Mouse (Mus musculus) hindbrain, embryonic 11.5 days (tissue): ENCODE results near the gene Zhx3. TPM values are rescaled to one million over a fixed set of nuclear protein-coding genes. Genes with fewer than 3 reads are reported as not detected.

Source experiments
- ATAC-seq: fragments of 200-750 bp; cut with Nextera tagmentation; 2 replicates; pipeline ENCODE4 v1.8.0; 2017; ENCODE audit warnings: mild to moderate bottlenecking, moderate TSS enrichment, moderate library complexity; ENCODE audit not compliant: low FRiP score
- DNase-seq: peaks from one replicate; pipeline ENCODE4 v3.0.0-alpha.2; 2015; ENCODE audit warnings: low spot score
- H3K27ac ChIP-seq: fragments of 300-500 bp; sonication (generic); 2 replicates; pipeline ENCODE4 v1.5.1; 2014; ENCODE audit warnings: mild to moderate bottlenecking, low read depth, low read length
- H3K27me3 ChIP-seq: fragments of 300-500 bp; sonication (generic); 2 replicates; pipeline ENCODE4 v1.6.1; 2014; ENCODE audit warnings: mild to moderate bottlenecking, low read length, moderate library complexity, mixed read lengths; ENCODE audit not compliant: control insufficient read depth, insufficient read depth
- H3K36me3 ChIP-seq: fragments of 300-500 bp; sonication (generic); 2 replicates; pipeline ENCODE4 v1.6.1; 2014; ENCODE audit warnings: mild to moderate bottlenecking, low read length, moderate library complexity, mixed read lengths; ENCODE audit not compliant: control insufficient read depth, insufficient read depth
- H3K4me1 ChIP-seq: fragments of 300-500 bp; sonication (generic); replicated peaks from 2 replicates; pipeline ENCODE4 v1.6.1; 2014; ENCODE audit warnings: low read length, mixed read lengths; ENCODE audit not compliant: control insufficient read depth, insufficient read depth
- H3K4me2 ChIP-seq: fragments of 300-500 bp; sonication (generic); replicated peaks from 2 replicates; pipeline ENCODE4 v1.6.1; 2014; ENCODE audit warnings: mild to moderate bottlenecking, low read depth, low read length
- H3K4me3 ChIP-seq: fragments of 300-500 bp; sonication (generic); 2 replicates; pipeline ENCODE4 v1.5.1; 2014; ENCODE audit warnings: low read depth, low read length
- H3K9ac ChIP-seq: fragments of 300-500 bp; sonication (generic); 2 replicates; pipeline ENCODE4 v1.6.1; 2014; ENCODE audit warnings: low read depth, low read length
- H3K9me3 ChIP-seq: fragments of 300-500 bp; sonication (generic); 2 replicates; pipeline ENCODE4 v1.6.1; 2016; ENCODE audit warnings: low read length; ENCODE audit not compliant: control insufficient read depth
- WGBS: fragments of 180-500 bp; shearing (Covaris S2); extraction: QIAGEN DNeasy Blood & Tissue Kit; methylation state at CpG from one replicate; pipeline ENCODE4 v1.1.7; 2014; 5-methylcytosine and 5-hydroxymethylcytosine counted together
- polyA plus RNA-seq: library from polyadenylated mRNA; unstranded; fragments of >200 nt; fragmentation: Nextera tagmentation; extraction: Ambion mirVana; gene quantifications from 2 replicates; pipeline ENCODE4 v1.2.1, GENCODE M21; 2014

The Zhx3 gene
- polyA plus RNA-seq, 1 experiment from 2014 or later, result 11.0 TPM

DNA sequence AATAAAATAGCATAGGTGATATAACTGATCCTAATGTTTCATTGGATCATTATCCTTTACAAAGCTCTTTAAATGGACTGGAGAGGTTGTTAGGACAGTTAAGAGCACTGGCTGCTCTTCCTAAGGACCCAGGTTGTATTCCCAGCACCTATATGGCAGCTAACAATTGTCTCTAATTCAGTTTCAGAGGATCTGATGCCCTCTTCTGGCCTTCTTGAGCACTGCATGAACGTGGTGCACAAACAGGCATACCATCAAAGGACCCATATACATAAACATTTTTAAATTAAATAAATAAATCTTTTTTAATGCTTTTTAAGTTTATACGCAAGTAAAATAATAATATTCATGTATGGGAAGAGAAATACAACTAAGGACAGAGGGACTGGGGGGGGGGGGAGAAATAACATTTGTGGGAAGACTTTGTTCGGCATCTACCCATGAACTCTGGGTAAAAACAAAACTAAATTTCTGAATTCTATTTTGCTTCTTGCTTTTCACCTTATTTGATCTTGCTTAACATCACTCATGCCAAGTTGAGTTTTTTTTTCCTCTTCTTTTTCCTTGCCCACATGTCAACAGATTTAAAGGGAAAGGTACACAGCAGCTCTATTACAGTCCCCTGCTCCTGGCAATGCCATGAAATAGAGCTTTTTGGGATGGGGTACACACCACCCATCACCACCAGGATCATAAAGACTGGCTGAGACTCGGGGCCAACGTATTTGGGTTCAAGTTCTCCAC, 16.3 kb downstream of the Zhx3 start:
- Histone ChIP-seq H3K9ac (no peak overlapping the region), H3K27ac (no peak overlapping the region), H3K27me3 (no peaks in the 10 kb centered on the region), H3K4me3 (no peak overlapping the region), H3K36me3 (no peaks in the 10 kb centered on the region), H3K9me3 (no peaks in the 10 kb centered on the region), H3K4me2 (no peak overlapping the region), H3K4me1 (no peaks in the 10 kb centered on the region)
- WGBS, result 76% methylated on average over 5 of the region's 5 CpGs
- DNase-seq (no peak), ATAC-seq (no peak)

DNA sequence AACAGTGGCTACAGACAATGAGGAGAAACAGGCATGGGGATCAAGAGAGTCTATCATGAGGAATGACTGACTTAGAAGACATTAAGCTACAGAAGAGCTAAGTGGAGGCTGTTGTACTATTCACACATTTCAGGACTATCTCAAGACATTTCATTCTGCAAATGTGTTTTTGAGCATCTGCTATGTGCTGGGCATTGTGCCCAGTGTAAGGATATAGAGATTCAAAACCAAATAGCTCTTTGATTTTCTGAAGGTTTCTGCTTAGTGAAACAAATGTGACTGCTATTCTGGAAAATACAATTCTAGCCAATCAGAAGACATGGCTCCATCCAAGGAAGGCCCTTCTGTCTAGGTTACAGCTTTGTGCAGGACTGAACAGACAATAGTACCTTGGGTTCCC, 18.1 kb downstream of the Zhx3 start:
- H3K4me1 ChIP-seq, result no peaks in the 10 kb centered on the region
- no peak overlapping the region for H3K4me3 ChIP-seq
- no peak overlapping the region for H3K4me2 ChIP-seq
- H3K9me3 ChIP-seq, result no peaks in the 10 kb centered on the region
- ATAC-seq (no peak), DNase-seq (no peak)
- H3K27me3 ChIP-seq, result no peaks in the 10 kb centered on the region
- no peak overlapping the region for H3K9ac ChIP-seq
- H3K36me3 ChIP-seq, result no peaks in the 10 kb centered on the region
- H3K27ac ChIP-seq, result no peak overlapping the region

DNA sequence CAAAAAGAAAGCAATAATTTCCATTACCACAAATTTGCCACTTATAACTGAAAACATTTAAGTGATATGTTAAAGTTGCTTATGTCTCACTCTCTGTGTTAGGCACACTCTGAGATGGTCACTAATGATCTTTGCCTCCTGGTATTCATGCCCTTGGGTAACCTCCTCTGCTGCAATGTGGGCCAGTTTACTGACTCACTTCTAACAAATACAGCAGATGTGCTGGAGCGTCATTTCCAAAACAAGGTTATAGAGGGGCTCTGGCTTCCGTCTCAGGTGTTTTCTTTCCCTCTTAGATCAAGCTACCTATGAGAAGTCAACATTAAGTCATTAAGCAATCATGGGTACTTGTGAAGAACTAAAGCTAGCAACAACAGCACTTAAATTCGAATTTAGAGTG, 22.4 kb downstream of the Zhx3 start:
- Histone ChIP-seq H3K4me1 (no peaks in the 10 kb centered on the region), H3K9ac (no peak overlapping the region), H3K9me3 (no peaks in the 10 kb centered on the region), H3K4me2 (no peak overlapping the region), H3K27ac (no peak overlapping the region), H3K4me3 (no peak overlapping the region), H3K36me3 (no peaks in the 10 kb centered on the region), H3K27me3 (no peaks in the 10 kb centered on the region)
- ATAC-seq (no peak), DNase-seq (no peak)
- 86% methylated on average over 3 of the region's 3 CpGs for WGBS

DNA sequence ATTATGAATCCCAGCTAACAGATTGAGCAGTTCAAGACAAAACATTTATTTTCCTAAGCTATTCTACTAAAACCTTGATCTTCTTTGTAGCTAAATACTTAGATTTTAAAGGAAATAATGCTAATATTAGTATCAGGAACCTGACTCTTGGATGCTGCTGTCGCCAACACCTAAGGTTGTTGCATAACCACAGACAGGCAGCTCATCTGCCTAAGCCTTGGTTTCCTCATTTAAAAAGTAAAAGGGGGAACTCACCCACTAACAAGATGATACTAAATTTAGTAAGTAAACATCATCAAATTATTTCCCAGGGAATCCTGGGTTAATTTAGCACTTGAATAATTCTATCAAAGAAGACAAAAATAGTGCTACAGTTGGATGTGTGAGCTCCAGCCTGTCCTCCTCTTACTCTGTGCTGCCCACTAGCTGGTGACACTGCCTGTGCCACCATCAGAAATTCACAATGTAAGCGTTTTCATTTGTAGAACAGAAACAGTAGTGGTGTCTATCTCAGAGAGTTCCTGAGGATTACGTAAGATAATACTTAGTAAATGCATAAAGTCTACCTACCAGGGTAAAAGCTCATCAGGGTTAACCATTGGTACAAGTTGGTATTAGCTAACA, 23.1 kb downstream of the Zhx3 start:
- no peaks in the 10 kb centered on the region for H3K4me1 ChIP-seq
- no peaks in the 10 kb centered on the region for H3K36me3 ChIP-seq
- no peaks in the 10 kb centered on the region for H3K9me3 ChIP-seq
- H3K27me3 ChIP-seq, result no peaks in the 10 kb centered on the region
- DNase-seq (no peak), ATAC-seq (no peak)
- WGBS, result 89% methylated on average over 3 of the region's 3 CpGs
- H3K27ac ChIP-seq, result no peak overlapping the region
- H3K4me3 ChIP-seq, result no peak overlapping the region
- no peak overlapping the region for H3K4me2 ChIP-seq
- no peak overlapping the region for H3K9ac ChIP-seq

DNA sequence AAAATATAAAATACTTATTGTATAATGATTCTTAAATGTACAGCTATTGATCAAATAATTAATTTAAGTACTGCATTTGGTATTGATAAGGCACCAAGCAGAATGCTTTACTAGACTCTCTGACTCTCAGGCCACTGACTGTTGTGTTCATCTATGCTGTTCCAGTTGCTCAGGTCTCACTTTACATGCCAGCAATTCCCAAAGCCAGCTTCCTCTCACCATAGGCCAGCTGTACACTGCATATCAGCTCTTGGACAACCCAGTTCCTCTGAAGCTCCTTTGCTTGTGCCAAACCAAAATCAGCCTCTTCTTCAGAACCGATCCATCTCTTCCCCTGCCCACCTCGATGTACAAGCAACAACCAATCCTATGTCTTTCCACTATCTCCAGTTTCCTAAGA, 24.6 kb downstream of the Zhx3 start:
- WGBS, result 94% methylated on average over 2 of the region's 2 CpGs
- Histone ChIP-seq H3K27me3 (no peaks in the 10 kb centered on the region), H3K4me3 (no peak overlapping the region), H3K9me3 (no peaks in the 10 kb centered on the region), H3K9ac (no peak overlapping the region), H3K36me3 (no peaks in the 10 kb centered on the region), H3K4me2 (no peak overlapping the region), H3K27ac (no peak overlapping the region), H3K4me1 (no peaks in the 10 kb centered on the region)
- DNase-seq, result no peak
- no peak for ATAC-seq

DNA sequence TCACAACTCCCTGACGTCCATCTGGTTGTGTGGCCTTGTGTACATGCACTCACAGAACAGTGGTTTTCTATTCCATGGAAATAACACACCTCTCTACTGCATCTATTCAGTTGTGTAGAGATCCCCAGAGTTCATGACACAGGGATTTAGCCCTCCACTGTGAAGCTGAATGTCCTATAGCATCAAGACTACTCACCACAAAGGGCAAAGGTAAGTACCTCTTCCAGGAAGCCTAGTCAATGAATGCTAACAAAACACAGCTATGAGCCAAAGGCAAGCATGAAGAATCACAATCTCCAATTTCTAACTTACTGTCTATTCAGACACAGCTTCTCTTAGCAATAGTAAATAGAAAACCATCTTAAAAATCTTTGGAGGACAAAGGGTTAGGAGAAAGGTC, 25.1 kb downstream of the Zhx3 start:
- 67% methylated on average over 1 of the region's 1 CpGs for WGBS
- no peaks in the 10 kb centered on the region for H3K9me3 ChIP-seq
- DNase-seq (no peak), ATAC-seq (no peak)
- H3K4me3 ChIP-seq, result no peak overlapping the region
- H3K27ac ChIP-seq, result no peak overlapping the region
- no peaks in the 10 kb centered on the region for H3K4me1 ChIP-seq
- no peaks in the 10 kb centered on the region for H3K27me3 ChIP-seq
- no peaks in the 10 kb centered on the region for H3K36me3 ChIP-seq
- no peak overlapping the region for H3K9ac ChIP-seq
- no peak overlapping the region for H3K4me2 ChIP-seq

DNA sequence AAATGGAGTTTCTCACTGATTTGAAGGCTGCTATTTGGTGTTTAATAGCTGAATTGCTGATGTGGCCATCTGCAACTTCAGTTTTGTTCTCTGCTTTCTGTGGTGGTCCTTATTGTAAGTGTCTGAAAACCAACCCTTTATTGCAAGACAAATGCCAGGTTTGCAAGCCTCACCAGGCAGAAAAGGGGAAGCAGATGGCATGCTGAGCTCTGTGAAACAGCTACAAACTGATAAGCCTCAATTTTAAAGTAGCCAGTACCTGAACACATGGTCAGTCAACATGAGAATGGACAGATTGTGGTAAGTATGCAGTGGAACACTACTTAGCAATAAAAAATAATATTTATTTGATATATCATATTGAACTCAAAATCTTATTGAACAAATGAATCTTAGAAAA, 32.0 kb downstream of the Zhx3 start:
- Histone ChIP-seq H3K9me3 (no peaks in the 10 kb centered on the region), H3K4me1 (no peaks in the 10 kb centered on the region), H3K9ac (no peak overlapping the region), H3K36me3 (no peaks in the 10 kb centered on the region), H3K27ac (no peak overlapping the region), H3K4me2 (no peak overlapping the region), H3K4me3 (no peak overlapping the region), H3K27me3 (no peaks in the 10 kb centered on the region)
- no peak for DNase-seq
- no peak for ATAC-seq

DNA sequence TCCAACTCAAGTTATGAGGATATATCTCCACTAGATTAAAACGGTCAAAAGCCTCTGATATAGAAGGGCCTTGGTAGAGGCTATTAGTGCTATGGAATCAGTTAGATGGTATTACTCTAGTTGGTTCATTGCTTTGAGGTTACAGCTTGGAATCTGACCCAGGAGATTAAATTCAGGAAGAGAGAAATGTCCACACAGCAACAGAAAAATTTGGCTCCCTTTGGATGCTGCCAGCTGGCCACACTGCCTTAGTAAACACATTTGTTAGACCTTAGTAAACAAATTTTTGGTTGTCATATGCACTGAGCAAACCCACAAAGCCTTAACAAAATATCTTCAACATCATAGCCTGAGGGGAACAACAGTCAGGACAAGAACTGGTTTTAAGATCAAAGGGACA, 62.0 kb downstream of the Zhx3 start:
- Histone ChIP-seq H3K27me3 (no peaks in the 10 kb centered on the region), H3K4me3 (no peak overlapping the region), H3K4me2 (no peak overlapping the region), H3K27ac (no peak overlapping the region), H3K9ac (no peak overlapping the region), H3K4me1 (no peaks in the 10 kb centered on the region), H3K9me3 (no peaks in the 10 kb centered on the region), H3K36me3 (no peaks in the 10 kb centered on the region)
- no peak for DNase-seq
- no peak for ATAC-seq
- 97% methylated on average over 1 of the region's 1 CpGs for WGBS

GRCm38 (mm10) chr2:160810376-160810775, 62.4 kb downstream of the Zhx3 start:
- Histone ChIP-seq H3K4me3 (no peak overlapping the region), H3K9me3 (no peaks in the 10 kb centered on the region), H3K27ac (no peak overlapping the region), H3K27me3 (no peaks in the 10 kb centered on the region), H3K4me1 (no peaks in the 10 kb centered on the region), H3K4me2 (no peak overlapping the region), H3K9ac (no peak overlapping the region), H3K36me3 (no peaks in the 10 kb centered on the region)
- ATAC-seq (no peak), DNase-seq (no peak)
